Mouse (Mus musculus) brain, embryonic 14.5 days (tissue): Measurements from ENCODE around the gene Xirp2.

ENCODE experiments used
- CTCF ChIP-seq: fragments of 200-500 bp; IDR thresholded peaks from 2 replicates; pipeline ENCODE4 v1.5.1; 2012; ENCODE audit warnings: inconsistent platforms, mild to moderate bottlenecking, moderate library complexity, borderline replicate concordance; ENCODE audit not compliant: insufficient read depth, insufficient read length; ENCODE audit errors: extremely low read depth
- POLR2A ChIP-seq: fragments of 200-500 bp; IDR thresholded peaks from 2 replicates; pipeline ENCODE4 v1.6.1; 2012; ENCODE audit warnings: mild to moderate bottlenecking, inconsistent platforms, borderline replicate concordance; ENCODE audit not compliant: poor library complexity, insufficient read depth, insufficient read length, severe bottlenecking; ENCODE audit errors: extremely low read depth

GRCm38 (mm10) chr2:67566566-67566965 is 120.8 kb downstream of the Xirp2 start:
- no peak for TF ChIP-seq POLR2A
- TF ChIP-seq CTCF: no peak
